In genomic region chr17:12113626-12114025, GRCm38 (mm10) we compare ENCODE assay signal across 8 mouse cellular contexts.
"Had no signal": no experiment of that assay in that cellular context is flagged by ENCODE, and none has a peak within 500 bp of the region (broad histone marks: within the 10 kb centered on the region; RNA-seq: fewer than 3 reads in every experiment).

No protein-coding gene starts in this region.

- DNase-seq: liver, postnatal 0 days; lung, adult 2 months; lung, postnatal 14 days; lung, postnatal 36 days; right cerebral cortex, postnatal 14 days; thymus, adult 2 months; thymus, postnatal 25 days; thymus, postnatal 4 days had no signal
